Mouse (Mus musculus) limb, embryonic 11.5 days (tissue): ENCODE results near the gene Cdc45. TPM values are rescaled to one million over a fixed set of nuclear protein-coding genes. Genes with fewer than 3 reads are reported as not detected.

ENCODE experiments used
- ATAC-seq: fragments of 200-750 bp; cut with Nextera tagmentation; 2 replicates; pipeline ENCODE4 v1.8.0; 2017; ENCODE audit warnings: low read depth; ENCODE audit not compliant: insufficient number of reproducible peaks, low FRiP score, low TSS enrichment
- DNase-seq: peaks from one replicate; pipeline ENCODE4 v3.0.0-alpha.2; 2015; ENCODE audit warnings: low spot score
- H3K27ac ChIP-seq: fragments of 300-500 bp; sonication (generic); replicated peaks from 2 replicates; pipeline ENCODE4 v1.5.1; 2014; ENCODE audit warnings: low read depth, mild to moderate bottlenecking, low read length
- H3K27me3 ChIP-seq: fragments of 300-500 bp; sonication (generic); 2 replicates; pipeline ENCODE4 v1.6.1; 2014; ENCODE audit warnings: mild to moderate bottlenecking, low read length, mixed read lengths; ENCODE audit not compliant: control insufficient read depth, insufficient read depth
- H3K36me3 ChIP-seq: fragments of 300-500 bp; sonication (generic); 2 replicates; pipeline ENCODE4 v1.6.1; 2014; ENCODE audit warnings: mild to moderate bottlenecking, low read length, moderate library complexity, mixed read lengths; ENCODE audit not compliant: control insufficient read depth, insufficient read depth
- H3K4me1 ChIP-seq: fragments of 300-500 bp; sonication (generic); 2 replicates; pipeline ENCODE4 v1.6.1; 2014; ENCODE audit warnings: low read length, mixed read lengths; ENCODE audit not compliant: control insufficient read depth, insufficient read depth
- H3K4me2 ChIP-seq: fragments of 300-500 bp; sonication (generic); 2 replicates; pipeline ENCODE4 v1.6.1; 2014; ENCODE audit warnings: low read depth, mild to moderate bottlenecking, moderate library complexity; ENCODE audit not compliant: severe bottlenecking
- H3K4me3 ChIP-seq: fragments of 300-500 bp; sonication (generic); 2 replicates; pipeline ENCODE4 v1.5.1; 2014; ENCODE audit warnings: low read depth, low read length
- H3K9ac ChIP-seq: fragments of 300-500 bp; sonication (generic); 2 replicates; pipeline ENCODE4 v1.6.1; 2014; ENCODE audit warnings: mild to moderate bottlenecking, low read length
- H3K9me3 ChIP-seq: fragments of 300-500 bp; sonication (generic); 2 replicates; pipeline ENCODE4 v1.6.1; 2016; ENCODE audit warnings: low read length; ENCODE audit not compliant: control insufficient read depth
- WGBS: fragments of 180-500 bp; shearing (Covaris S2); extraction: QIAGEN DNeasy Blood & Tissue Kit; methylation state at CpG from one replicate; pipeline ENCODE4 v1.1.7; 2014; 5-methylcytosine and 5-hydroxymethylcytosine counted together
- polyA plus RNA-seq: library from polyadenylated mRNA; unstranded; fragments of >200 nt; fragmentation: Nextera tagmentation; extraction: Ambion mirVana; gene quantifications from 2 replicates; pipeline ENCODE4 v1.2.1, GENCODE M21; 2014

Gene Cdc45
- polyA plus RNA-seq, 1 experiment from 2014 or later = 81.6 TPM

GRCm38 (mm10) chr16:18769501-18769900, 42.3 kb downstream of the Cdc45 start:
- WGBS = 70% methylated on average over 1 of the region's 1 CpGs
- no peak for ATAC-seq
- H3K4me3 ChIP-seq = no peak overlapping the region

DNA sequence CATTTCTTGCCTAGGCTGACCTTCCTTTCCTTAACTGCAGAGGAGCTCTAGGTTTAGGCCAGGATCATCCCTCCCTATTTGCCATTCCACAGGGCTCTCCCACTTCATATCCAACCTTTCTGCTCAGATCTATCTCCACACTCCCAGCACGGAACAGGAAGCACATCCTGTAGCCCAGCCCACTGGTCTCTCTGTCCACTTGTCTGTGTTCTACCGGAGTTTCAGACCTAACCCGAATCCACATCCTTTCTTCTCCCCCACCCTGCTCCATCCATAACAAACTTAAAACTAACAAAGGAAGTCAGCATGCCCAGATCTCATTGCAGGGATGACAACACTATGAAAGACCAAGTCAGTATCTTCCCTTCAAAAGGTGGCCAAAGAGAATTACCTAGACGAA, 45.4 kb downstream of the Cdc45 start:
- Histone ChIP-seq H3K4me2 (no peak overlapping the region), H3K9me3 (no peaks in the 10 kb centered on the region), H3K4me3 (no peak overlapping the region), H3K36me3 (no peaks in the 10 kb centered on the region), H3K27ac (no peak overlapping the region), H3K4me1 (no peaks in the 10 kb centered on the region), H3K27me3 (no peaks in the 10 kb centered on the region), H3K9ac (no peak overlapping the region)
- DNase-seq = no peak
- WGBS = 74% methylated on average over 4 of the region's 4 CpGs
- ATAC-seq = no peak

More at GRCm38 (mm10) chr16:18769501-18769900, 42.3 kb downstream of the Cdc45 start:
- H3K4me2 ChIP-seq = no peak overlapping the region
- H3K36me3 ChIP-seq = no peaks in the 10 kb centered on the region
- no peaks in the 10 kb centered on the region for H3K9me3 ChIP-seq
- no peaks in the 10 kb centered on the region for H3K27me3 ChIP-seq
- H3K27ac ChIP-seq = no peak overlapping the region
- no peaks in the 10 kb centered on the region for H3K4me1 ChIP-seq
- no peak overlapping the region for H3K9ac ChIP-seq
- no peak for DNase-seq

DNA sequence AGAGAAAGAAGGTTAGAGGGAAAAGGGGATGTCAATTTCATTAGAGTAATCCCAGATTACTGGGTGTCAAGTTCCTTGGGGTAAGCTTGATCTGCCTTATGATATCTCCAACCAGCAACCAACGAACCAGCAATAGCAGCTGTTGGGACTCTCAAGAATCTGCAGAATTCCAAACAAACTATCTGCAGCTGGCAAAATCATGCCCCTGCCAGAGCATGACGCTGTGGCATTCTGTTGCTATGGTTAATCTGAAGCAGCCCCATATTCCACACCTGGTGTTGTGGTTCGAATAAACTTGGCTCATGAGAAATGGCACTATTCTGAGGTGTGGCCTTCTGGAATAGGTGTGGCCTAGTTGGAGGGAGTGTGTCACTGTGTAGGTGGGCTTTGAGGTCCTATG, 48.8 kb downstream of the Cdc45 start:
- WGBS = 73% methylated on average over 3 of the region's 3 CpGs
- no peaks in the 10 kb centered on the region for H3K4me1 ChIP-seq
- DNase-seq (no peak), ATAC-seq (no peak)
- no peak overlapping the region for H3K4me2 ChIP-seq
- H3K4me3 ChIP-seq = no peak overlapping the region
- H3K27ac ChIP-seq = no peak overlapping the region
- no peaks in the 10 kb centered on the region for H3K9me3 ChIP-seq
- H3K36me3 ChIP-seq = no peaks in the 10 kb centered on the region
- no peak overlapping the region for H3K9ac ChIP-seq
- no peaks in the 10 kb centered on the region for H3K27me3 ChIP-seq

GRCm38 (mm10) chr16:18761734-18762133, 50.1 kb downstream of the Cdc45 start:
- Histone ChIP-seq H3K9me3 (no peaks in the 10 kb centered on the region), H3K9ac (no peak overlapping the region), H3K27ac (no peak overlapping the region), H3K4me1 (no peaks in the 10 kb centered on the region), H3K36me3 (no peaks in the 10 kb centered on the region), H3K4me2 (no peak overlapping the region), H3K27me3 (no peaks in the 10 kb centered on the region), H3K4me3 (no peak overlapping the region)
- no peak for ATAC-seq
- WGBS = 89% methylated on average over 4 of the region's 4 CpGs
- DNase-seq = no peak

- Histone ChIP-seq H3K9ac (no peak overlapping the region), H3K27me3 (no peaks in the 10 kb centered on the region), H3K27ac (no peak overlapping the region), H3K4me2 (no peak overlapping the region), H3K9me3 (no peaks in the 10 kb centered on the region), H3K4me3 (no peak overlapping the region), H3K4me1 (no peaks in the 10 kb centered on the region), H3K36me3 (no peaks in the 10 kb centered on the region)
- ATAC-seq (no peak), DNase-seq (no peak)
- 87% methylated on average over 10 of the region's 10 CpGs for WGBS
Observed at GRCm38 (mm10) chr16:18751885-18752499, 59.8 kb downstream of the Cdc45 start.

- no peaks in the 10 kb centered on the region for H3K4me1 ChIP-seq
- no peaks in the 10 kb centered on the region for H3K27me3 ChIP-seq
- H3K36me3 ChIP-seq = no peaks in the 10 kb centered on the region
- H3K27ac ChIP-seq = no peak overlapping the region
- H3K9ac ChIP-seq = no peak overlapping the region
- ATAC-seq (no peak), DNase-seq (no peak)
- no peak overlapping the region for H3K4me2 ChIP-seq
- no peaks in the 10 kb centered on the region for H3K9me3 ChIP-seq
- H3K4me3 ChIP-seq = no peak overlapping the region
- 82% methylated on average over 11 of the region's 11 CpGs for WGBS
Observed at GRCm38 (mm10) chr16:18751101-18751500, 60.7 kb downstream of the Cdc45 start.

GRCm38 (mm10) chr16:18746268-18747122, 65.3 kb downstream of the Cdc45 start:
- Histone ChIP-seq H3K36me3 (no peaks in the 10 kb centered on the region), H3K4me2 (no peak overlapping the region), H3K4me1 (no peaks in the 10 kb centered on the region), H3K9ac (no peak overlapping the region), H3K4me3 (no peak overlapping the region), H3K27ac (no peak overlapping the region), H3K27me3 (no peaks in the 10 kb centered on the region), H3K9me3 (no peaks in the 10 kb centered on the region)
- WGBS = 75% methylated on average over 20 of the region's 20 CpGs
- DNase-seq (no peak), ATAC-seq (no peak)

DNA sequence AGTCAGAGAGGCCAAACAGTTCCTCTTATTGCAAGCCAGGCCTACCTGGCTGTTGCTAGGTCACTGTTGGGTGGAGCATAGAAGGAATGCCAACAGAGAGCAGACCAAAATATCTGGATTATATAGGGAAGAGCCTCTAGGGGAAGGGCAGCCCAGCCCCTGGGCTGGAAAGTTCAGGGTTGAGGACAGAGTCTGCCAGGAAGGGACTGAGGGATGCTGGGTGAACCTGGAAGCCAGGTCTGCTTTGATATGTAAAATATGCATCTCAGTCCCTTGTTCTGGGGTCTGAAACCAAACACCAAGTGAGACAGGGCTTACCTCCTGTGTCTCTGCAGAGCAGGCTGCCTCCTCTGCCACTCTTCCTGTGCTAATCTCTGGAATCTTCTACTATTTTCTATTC, 73.5 kb downstream of the Cdc45 start:
- Histone ChIP-seq H3K9me3 (no peaks in the 10 kb centered on the region), H3K27ac (no peak overlapping the region), H3K27me3 (no peaks in the 10 kb centered on the region), H3K9ac (no peak overlapping the region), H3K4me1 (no peaks in the 10 kb centered on the region), H3K4me3 (no peak overlapping the region), H3K4me2 (no peak overlapping the region), H3K36me3 (no peaks in the 10 kb centered on the region)
- ATAC-seq (no peak), DNase-seq (no peak)
